Mouse (Mus musculus): ENCODE results near the gene Luc7l2.

The Luc7l2 gene

DNA sequence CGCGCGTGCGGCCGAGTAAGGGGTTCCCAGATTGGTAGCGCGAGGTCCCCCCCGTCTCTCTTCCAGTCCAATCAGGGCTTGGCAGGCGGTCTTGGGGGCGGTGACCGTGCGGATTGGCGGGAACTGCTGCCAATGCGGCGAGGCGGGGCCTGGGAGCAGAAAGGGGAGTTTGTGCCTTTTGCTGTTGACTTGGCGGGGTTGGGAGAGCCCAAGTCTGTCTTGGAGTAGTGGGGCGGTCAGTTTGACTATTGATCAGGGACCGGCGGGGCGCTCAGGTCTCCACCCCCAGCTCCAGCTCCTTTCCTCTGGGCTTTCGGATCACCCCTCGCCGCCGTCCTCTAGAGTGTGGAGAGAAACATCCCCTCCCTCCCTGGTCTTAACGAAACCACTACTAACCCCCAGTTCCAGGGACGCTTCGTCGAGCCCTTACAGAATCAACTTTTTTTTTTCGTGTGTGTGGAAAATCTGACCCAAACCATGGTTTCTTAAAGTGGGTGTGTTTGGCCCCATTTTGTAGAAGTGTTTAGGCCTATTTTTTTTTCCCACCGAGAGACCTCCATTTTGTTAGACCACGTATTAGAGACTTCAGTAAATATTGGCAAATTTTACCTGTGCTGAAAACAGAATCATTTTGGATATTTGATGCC is 978 bp downstream of the Luc7l2 start:
- intact Hi-C loops (cut with DNase I): loop anchor here (2.0 kb wide), 1 partner anchor 17 kb away; no protein-coding TSS in a partner anchor

DNA sequence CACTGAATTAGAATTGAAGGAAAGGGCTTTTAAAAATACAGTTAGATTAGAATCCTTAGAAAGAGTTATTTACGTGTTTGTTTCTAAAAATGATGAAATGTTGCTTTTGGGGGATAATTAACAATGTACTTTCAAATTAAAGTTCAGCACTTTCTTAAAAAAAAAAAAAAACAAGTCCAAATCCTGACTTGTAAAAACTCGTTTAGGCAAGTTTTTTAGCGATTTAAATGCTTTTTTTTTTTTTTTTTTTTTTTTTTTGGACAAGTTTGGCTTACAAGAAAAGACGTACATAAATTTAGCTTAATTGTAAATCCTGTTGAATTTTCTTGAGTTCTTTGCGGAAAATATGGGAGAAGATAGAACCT is 1.5 kb downstream of the Luc7l2 start:
- intact Hi-C loops (cut with DNase I): no loop called here

DNA sequence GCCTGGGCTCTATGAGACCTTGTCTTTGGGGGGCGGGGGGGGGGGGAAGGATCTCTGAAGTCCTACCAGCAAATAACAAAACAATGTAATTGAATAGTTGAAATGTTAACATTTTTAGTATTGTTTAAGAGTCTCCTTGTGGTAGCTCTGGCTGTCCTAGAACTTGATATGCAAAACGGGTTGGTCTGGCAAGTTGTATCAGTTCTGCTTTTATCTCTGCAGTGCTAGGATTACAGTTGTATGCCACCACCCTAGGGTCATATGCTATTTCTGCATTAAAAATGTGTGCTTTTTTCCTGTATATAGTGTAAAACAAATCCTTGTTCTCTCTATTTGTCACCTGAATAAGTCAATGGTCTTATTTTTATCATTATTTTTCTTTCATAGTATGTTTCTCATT is 25.0 kb downstream of the Luc7l2 start:
- intact Hi-C loops (cut with DNase I): no loop called here

DNA sequence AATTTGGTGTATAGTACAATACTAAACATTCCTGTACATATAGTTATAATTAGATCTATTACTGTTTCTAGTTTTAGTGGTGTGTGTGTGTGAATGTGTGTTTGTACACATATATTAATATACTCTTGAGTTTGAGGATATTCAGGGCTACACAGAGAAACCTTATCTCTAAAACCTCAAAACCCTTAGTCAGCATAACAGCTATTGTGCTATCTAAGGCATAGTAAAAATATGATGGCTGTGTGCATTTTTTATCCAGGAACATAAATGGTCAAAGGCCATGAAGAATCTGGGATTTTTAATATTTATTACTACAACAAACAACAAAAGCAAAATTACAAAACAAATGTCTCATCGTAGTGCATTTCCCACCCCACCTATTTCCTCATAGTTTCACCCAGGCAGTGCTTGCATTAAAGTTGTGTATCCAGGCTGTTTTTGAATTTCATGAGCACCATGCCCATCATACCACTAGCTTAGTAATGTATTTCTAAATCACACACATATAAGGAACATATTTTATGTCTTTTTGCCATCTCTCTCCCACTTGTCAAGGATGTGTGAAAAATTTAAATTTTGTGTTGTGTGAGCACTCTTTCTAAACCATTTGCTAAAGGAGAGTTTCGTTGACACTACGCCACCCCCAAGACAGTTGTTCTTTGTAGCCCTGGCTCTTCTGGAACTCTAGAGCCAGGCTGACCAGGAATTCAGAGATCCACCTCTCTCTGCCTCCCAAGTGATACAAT is 29.2 kb downstream of the Luc7l2 start:
- intact Hi-C loops (cut with DNase I): no loop called here

DNA sequence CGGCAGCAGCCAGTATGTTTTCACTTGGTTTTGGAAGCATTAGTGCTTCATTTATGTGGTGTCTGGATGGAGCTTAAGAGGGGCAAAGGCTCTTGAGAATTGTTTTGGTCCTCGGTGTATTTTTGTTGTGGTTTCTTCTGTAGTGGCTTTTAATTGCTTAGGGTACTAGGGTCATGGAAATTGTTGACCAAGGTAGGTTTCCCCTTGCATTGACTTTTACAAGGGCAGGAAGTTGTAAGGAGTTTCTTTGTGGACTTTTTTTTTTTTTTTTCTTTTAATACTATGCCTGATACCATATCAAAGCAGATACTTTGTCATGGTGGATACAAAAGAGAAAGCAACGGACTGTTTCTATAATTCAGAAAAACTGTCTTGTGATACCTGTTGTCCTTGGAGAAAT is 30.6 kb downstream of the Luc7l2 start:
- intact Hi-C loops (cut with DNase I): no loop called here

DNA sequence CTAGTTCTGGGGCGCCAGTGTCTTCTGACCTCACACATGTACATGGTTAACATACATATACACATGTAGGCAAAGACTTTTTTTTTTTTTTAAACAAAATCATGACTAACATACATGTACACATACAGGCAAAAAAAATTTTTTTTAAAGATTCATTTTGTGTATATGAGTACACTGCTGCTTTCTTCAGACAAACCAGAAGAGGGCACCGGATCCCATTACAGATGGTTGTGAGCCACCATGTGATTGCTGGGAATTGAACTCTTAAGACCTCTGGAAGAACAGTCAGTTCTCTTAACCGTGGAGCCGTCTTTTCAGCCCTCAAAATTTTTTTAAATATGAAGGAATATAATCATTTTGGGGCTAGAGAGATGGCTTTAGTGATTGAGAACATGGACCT is 46.3 kb downstream of the Luc7l2 start:
- intact Hi-C loops (cut with DNase I): loop anchor here (5.0 kb wide), 1 partner anchor 95 kb away; no protein-coding TSS in a partner anchor

DNA sequence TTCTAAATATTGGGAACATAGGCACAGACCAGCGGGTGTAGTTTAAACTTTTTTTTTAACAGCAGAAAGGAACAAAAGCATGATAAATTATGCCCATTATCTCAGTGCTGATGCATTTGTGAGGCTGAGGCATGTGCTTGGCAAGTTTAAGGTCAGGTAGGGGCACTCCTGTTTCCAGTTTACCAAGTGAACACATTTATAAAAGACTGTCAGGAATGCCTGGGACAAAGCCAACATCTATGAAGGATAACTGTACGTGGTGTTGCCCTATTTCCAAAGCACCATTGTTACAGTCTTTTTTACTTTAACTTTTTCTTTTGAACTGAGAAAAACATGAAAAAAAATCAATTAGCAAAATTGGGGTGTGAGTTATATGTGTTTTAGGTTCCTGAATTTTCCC is 58.8 kb downstream of the Luc7l2 start:
- intact Hi-C loops (cut with DNase I): no loop called here

DNA sequence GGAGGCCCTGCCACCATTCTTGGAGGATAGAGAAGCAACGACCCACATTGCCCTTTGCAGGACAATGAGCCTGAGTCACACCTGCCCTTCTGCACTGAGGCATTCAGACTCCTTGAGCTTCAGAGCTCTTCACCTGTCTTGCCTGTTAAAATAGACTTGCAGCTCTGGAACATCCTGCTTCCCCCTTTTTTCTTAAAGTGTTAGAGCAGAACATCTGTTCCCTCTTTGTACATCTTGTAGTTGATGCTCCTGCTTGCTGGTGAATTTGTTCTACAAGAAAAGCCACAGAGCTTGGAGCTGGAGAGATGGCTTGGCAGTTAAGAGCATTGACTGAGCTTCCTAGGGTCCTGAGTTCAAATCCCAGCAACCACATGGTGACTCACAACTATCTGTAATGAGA is 71.3 kb downstream of the Luc7l2 start:
- intact Hi-C loops (cut with DNase I): no loop called here

DNA sequence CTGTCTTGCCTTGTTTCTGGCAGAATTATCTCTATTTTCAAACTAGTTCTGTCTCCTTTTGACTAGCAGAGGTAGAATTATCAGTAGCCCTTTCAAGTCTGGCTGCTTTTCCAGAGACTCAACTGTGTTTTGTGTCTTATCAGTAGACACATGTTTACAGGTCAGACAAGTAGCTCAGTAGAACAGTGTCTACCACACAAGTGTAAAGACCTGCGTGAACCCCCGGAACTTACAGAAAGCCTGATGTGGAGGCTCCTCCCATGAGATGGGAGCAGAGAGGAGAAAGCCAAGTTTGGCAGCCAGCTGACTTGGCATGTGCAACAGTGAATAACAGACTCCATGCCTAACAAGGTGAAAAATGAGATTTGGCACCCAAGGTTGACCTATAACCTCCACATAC is 72.3 kb downstream of the Luc7l2 start:
- intact Hi-C loops (cut with DNase I): no loop called here

DNA sequence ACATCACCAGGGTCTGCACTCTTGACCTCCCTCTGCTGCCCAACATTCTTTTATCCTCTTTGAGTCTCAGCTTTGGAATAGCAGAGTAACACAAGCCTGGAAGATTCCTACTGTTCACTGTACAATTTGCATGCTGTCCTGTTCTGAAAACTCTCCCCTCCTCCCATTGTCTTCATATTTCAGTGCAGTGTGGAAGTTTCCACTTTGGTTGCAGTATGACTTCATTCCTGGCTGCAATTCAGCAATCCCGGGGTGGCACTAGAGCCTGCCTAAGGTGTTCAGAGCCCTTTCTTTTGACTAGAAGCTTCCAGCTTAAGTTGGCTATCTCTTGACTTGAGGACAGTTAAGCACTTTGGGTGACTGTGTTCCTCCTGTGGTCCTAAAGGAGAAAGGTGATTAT is 73.3 kb downstream of the Luc7l2 start:
- intact Hi-C loops (cut with DNase I): no loop called here

DNA sequence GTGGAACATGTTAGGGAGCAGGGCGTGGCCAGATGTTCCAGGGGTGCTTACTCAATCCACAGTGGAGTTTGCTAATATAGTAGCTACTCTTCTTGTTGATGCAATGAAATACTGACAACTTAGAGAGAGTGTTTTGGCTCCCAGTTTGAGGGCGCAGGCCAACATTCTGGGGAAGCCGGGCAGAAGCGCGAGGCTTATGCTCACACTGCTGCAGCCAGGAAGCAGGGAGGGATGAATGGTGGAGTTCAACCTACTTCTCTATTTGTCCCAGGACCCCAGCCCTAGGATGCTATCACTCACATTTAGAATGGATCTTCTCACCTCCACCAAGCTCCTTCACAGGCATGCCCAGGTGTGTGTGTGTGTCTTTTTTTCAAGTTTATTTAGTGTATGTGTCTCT is 75.0 kb downstream of the Luc7l2 start:
- intact Hi-C loops (cut with DNase I): no loop called here

DNA sequence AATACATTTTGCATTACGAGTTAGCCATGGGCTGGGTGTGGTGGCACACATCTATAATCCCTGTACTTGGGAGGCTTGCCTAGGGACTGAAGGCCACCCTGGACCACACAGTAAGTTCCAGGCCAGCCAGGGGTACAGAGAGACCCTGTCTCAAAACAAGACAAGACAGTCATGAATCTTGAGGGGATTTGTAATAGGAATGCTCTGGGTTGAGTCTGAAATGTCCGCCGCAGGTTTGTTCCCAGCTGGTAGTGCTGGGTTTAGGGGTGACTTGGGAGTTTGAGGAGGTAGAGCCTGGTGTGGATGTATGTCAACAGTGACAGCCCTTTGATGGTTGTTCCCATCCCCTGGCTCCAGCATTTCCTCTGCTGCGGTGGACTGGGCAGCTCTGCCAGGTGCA is 75.9 kb downstream of the Luc7l2 start:
- intact Hi-C loops (cut with DNase I): no loop called here

DNA sequence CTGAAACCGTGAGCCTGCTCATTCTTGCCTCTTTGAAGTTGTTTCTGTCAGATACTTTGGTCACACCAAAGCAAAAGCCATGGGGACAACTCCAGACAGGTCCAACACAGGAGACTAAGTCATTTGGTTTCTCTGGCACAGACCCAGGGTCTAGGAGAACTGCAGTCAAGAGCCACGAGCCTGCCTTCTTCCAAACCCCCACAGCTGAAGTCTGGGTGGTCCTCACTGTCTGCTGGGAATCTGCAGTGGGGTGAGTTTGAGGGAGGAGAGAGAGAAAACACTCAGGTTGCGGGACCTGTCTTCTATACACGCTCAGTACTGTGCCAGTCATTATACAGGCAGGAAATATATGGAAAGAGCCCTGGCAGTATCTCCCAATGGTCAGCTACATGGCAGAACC is 76.4 kb downstream of the Luc7l2 start:
- intact Hi-C loops (cut with DNase I): no loop called here

DNA sequence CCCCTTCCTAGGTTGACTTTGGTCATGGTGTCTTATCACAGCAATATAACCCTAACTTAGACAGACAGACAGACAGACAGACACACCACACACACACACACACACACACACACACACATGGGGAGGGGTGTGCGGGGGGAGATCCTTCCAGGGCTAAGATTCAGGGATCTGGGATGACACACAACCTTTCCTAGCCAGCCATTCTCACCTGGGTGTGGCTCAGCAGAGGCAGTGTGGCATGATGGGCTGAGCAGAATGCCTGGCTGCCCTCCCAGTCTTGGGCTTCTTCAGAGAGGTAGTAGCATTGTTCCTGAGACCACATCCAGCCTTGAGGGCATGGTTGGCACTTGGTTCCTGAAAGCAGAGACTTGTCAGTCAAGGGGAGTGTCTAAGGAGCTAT is 78.4 kb downstream of the Luc7l2 start:
- intact Hi-C loops (cut with DNase I): no loop called here

DNA sequence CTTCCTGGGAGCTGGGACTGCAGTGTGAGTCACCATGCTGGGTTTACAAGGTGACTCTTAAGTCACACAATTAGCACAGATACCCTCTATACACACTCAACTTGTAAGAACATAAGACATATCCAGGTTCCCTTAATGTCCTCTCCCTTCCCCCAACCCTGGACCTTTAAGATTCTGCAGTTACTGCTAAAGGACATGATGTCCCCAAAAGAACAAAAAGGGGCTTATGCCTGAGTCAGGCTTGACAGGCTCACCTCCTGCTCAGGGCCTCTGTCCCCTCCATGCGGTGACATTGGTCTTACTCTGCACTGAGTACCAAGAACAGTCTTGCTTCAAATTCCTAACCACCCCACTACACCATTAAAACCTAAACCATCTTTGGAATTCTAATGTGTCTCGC is 81.7 kb downstream of the Luc7l2 start:
- intact Hi-C loops (cut with DNase I): no loop called here

DNA sequence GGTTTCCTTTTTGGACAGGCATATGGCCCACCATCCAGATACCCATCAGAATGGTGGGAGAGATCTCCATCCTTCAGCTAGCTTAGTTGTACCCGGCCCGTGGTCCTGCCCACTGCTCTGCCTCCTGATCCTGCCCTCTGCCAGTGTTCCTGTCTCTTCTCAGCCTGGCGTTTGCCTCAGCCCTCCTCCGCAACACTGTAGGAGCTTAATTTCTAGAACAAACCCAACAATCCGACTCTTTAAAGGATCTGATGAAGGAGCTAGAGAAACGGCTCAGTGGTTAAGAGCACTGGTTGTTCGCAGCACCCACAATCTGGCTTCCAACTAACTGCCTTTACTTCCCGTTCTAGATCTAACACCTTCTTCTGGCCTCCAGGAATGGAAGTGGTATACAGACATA is 83.3 kb downstream of the Luc7l2 start:
- intact Hi-C loops (cut with DNase I): no loop called here

DNA sequence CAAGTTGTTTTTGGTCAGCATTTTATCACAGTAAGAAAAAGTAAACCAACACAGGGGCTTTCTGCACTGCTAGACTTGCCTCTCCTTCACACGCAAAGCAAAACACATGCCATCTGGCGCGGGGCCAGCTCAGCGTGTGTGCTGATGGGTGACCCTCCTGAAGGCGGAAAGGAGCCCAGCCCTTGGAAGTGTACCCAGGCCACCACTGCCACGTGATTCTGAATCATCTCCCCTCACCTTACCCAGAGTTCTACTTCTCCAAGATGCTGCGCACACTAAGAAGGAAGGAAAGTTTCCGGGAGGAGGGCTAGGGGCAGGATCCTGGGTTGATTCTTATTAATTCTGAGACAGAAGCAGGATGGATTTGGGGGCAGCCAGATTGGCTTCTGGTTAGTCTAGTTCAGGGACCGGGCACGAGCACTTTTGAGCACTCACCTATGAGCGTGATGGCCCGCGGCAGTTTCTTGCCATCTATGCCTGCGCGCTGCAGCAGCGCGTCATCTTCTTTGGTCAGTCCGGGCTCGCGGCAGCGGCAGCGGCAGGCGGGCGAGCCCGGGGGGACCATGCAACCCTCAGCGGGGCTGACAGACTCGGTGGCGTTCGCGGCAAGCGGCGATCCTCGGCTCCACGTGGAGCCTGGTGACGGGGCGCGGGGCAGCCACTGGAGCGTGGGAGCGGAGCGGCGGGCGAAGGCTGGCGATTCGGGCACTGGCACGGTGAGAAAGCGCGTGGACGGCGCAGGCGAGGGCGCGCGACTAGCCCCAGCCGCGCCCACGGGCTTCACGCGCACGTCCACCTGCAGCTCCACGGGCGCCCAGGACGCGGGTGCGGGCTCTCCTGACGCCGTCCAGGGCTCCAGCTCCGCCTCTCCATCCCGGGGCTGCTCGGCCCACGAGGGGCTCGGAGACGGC is 85.1 kb downstream of the Luc7l2 start:
- intact Hi-C loops (cut with DNase I): no loop called here

DNA sequence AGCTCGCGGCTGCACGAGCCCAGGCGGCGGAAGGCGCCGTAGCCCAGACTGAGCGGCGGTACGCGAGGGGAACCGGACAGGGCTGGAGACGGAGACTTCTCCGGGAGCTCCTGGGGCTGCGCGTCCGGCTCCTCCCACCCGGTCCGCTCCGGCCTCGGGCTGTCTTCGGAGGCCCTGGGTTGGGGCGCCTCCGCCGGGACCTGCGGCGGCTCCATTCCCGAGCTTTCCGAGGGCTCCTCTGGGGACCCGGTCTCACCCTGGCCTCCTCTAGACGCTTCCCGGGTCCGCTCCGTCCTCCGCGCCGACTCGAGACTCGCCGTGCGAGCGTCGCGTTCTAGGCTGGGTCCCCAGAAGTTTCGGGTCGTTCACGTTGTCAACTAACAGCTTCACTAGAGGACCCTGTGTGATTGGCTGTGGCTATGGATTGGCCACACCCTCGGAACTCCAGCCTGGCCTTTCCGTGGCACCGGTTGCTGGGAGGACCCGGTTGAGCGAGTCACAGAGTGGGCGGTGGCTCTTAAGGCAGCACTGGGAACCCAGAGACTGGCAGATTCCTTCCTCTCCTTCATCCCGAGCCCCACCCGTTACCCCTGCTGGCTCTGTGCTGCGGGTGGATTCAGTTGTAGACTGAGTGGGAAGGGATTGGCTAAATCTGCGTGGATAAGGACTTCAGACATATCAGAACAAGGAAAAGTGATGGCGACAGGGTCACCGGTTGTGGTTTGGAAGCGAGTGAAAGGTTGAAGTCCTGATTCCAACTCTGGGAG is 85.9 kb downstream of the Luc7l2 start, which contains the start of gene Klrg2:
Klrg2 (minus strand) TSS at position 391 of the 767 bp plus-strand sequence.
- intact Hi-C loops (cut with DNase I): no loop called here

DNA sequence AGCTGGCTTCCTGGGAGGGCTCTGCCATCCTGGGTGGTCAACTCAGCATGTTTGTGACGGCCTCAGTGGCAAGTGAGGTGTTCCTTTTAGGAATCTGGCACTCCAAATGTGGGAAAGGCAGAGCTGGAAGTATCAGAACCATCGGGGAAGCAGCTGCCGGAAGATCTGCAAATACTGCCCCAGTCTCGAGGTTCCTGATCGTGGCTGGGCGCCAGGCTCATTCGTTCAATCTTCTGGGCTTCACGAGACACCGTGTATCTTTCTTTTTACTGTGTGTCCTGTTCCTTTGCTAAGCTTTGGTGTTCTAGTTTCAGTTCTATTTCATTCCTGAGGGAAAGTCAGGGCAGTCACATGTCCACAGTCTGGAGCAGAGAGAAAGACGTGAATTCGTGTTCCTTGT is 89.3 kb downstream of the Luc7l2 start:
- intact Hi-C loops (cut with DNase I): no loop called here

DNA sequence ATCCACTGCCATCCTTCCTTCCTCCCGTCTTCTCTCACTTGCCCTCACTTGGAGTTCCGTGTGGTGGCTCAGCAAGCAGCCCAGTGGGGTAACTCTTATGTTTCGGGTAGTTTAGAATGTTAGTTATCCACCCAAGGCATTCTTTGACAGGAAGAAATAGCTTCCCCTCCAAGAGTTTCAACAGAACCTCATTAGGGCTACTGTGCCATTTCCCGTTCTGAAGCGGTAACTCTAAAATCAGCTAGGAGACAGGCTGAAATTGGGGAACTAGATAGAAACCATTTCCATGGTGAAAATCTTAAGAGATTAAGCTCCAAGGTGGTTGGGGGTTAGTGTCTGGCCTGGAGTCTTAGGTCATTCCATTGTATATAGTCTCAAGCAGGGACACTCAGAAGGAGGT is 90.1 kb downstream of the Luc7l2 start:
- intact Hi-C loops (cut with DNase I): no loop called here

DNA sequence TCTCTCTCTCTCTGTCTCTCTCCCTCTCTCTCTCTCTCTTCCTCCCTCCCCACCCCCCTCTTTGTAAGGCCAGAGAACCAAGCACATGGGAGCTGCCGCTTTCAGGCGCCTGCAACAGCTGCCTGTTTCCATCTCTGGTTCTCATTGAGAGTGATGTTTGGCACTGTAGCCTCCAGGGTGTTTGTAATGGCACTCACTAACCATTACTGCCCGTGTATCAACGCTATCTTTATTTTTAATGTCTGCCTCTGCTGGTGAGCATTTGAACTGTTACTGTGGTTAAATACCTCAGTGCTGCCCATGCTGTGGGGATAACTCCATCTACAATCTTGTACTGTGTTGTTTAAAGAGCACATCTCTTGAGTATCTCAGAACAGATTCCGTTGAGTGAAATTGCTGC is 90.5 kb downstream of the Luc7l2 start:
- intact Hi-C loops (cut with DNase I): no loop called here
